Mouse (Mus musculus): ENCODE measurements around the gene Cd36. TPM values are rescaled to one million over a fixed set of nuclear protein-coding genes. Genes with fewer than 3 reads are reported as not detected.

Gene Cd36
- total and polyA plus RNA-seq, 3 experiments: 0.27 to 19.6 TPM; not detected in 1

DNA sequence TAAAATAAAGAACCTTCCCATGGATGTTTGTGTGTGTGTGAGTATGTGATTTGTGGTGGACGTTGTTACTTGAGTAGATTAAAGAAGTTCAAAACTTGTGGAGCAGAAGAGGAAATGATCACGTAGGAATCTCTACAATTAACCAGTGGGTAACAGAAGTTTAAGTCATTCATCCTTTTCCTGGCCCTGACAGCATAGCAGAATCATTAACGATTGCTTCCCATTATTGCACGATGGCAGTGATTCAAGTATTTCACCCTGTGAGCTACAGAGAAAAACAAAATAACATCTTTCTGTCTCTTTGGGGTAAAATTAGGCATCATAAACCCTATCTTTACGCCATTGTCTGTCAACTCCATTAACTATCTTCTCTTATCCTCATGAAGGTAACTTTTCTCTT is 45.3 kb downstream of the Cd36 start:
- Histone ChIP-seq H3K4me3 (ENCODE audit: low read depth, low read length) (no peak overlapping the region), H3K9me3 (replicated peaks) (no peaks in the 10 kb centered on the region), H3K4me1 (ENCODE audit: insufficient read depth, low read depth, low read length) (peaks cover 6% of the 10 kb centered on the region), H3K36me3 (replicated peaks) (no peaks in the 10 kb centered on the region), H3K27me3 (ENCODE audit: insufficient read depth, low read length) (no peaks in the 10 kb centered on the region)
- ATAC-seq (ENCODE audit: extremely low read depth, insufficient number of reproducible peaks, low FRiP score, poor library complexity, severe bottlenecking): no peak
- no peak for DNase-seq (ENCODE audit: low spot score)
- TF ChIP-seq GATA1 (IDR thresholded peaks at IDR 0.05; ENCODE audit: borderline replicate concordance, low read length): no peak
- TF ChIP-seq POLR2AphosphoS5 (IDR thresholded peaks at IDR 0.05; ENCODE audit: insufficient replicate concordance, low read depth, low read length): no peak
- TF ChIP-seq CTCF (IDR thresholded peaks at IDR 0.05; ENCODE audit: low read depth, low read length): no peak
- TF ChIP-seq GATA2 (IDR thresholded peaks at IDR 0.05; ENCODE audit: borderline replicate concordance, low read depth, low read length): no peak
- TF ChIP-seq TAL1 (conservative IDR thresholded peaks at IDR 0.05; ENCODE audit: low read depth, low read length): no peak

DNA sequence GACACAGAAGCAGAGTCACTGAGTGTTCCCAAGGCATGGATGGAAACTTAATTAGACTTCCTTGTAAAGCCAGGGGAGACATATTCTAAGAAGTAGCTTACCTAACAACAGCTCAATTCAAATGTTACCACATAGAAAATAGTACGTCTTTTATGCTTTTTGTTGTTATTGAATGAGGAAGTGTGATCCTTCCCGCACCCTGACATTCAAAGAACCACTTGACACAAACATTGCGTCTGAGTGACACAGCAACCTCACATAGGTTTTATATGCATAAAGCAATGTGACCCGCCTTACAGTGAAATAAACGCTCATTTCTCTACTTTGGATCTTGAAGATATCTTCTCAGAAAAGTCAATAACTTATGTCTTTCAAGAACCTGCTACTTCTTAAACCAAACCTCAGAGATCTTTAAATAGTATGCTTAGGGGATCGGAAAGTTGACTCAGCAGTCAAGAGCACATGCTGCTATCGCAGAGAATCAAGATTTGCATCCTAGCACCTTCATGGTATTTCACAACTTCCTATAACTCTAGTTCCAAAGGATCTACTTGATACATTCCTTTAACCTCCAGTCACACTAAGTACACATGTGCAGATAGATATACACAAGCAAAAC is 46.4 kb downstream of the Cd36 start:
- Histone ChIP-seq H3K4me3 (ENCODE audit: low read depth, low read length) (no peak overlapping the region), H3K9me3 (replicated peaks) (no peaks in the 10 kb centered on the region), H3K36me3 (replicated peaks) (no peaks in the 10 kb centered on the region), H3K27me3 (ENCODE audit: insufficient read depth, low read length) (no peaks in the 10 kb centered on the region), H3K4me1 (ENCODE audit: insufficient read depth, low read depth, low read length) (peaks cover 6% of the 10 kb centered on the region)
- ATAC-seq (ENCODE audit: extremely low read depth, insufficient number of reproducible peaks, low FRiP score, poor library complexity, severe bottlenecking) (no peak), DNase-seq (ENCODE audit: low spot score) (no peak)
- no peak for TF ChIP-seq GATA1 (IDR thresholded peaks at IDR 0.05; ENCODE audit: borderline replicate concordance, low read length)

DNA sequence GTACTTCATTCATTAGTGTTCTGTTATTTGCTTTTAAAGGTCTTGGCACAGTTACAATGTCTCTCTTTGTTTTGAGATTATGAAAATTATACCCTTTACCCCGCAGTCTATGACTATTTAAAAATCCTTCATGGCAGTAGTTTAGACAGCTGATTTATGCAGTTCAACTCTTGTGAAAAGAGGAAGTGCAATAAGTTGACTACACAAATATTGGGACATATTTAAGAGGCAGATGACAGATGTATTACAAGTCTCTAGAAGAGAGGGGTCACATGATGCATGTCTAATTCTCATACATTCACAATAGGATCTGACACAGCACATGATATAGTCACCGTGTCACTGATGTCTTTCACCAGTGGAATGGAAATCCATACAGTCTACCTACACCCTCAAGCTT is 49.1 kb downstream of the Cd36 start:
- H3K36me3 ChIP-seq (replicated peaks): no peaks in the 10 kb centered on the region
- DNase-seq (ENCODE audit: low spot score) (no peak), ATAC-seq (ENCODE audit: extremely low read depth, insufficient number of reproducible peaks, low FRiP score, poor library complexity, severe bottlenecking) (no peak)
- TF ChIP-seq CTCF (IDR thresholded peaks at IDR 0.05; ENCODE audit: low read depth, low read length): no peak
- TF ChIP-seq POLR2AphosphoS5 (IDR thresholded peaks at IDR 0.05; ENCODE audit: insufficient replicate concordance, low read depth, low read length): no peak
- TF ChIP-seq GATA2 (IDR thresholded peaks at IDR 0.05; ENCODE audit: borderline replicate concordance, low read depth, low read length): no peak
- TF ChIP-seq GATA1 (IDR thresholded peaks at IDR 0.05; ENCODE audit: borderline replicate concordance, low read length): no peak
- TF ChIP-seq TAL1 (conservative IDR thresholded peaks at IDR 0.05; ENCODE audit: low read depth, low read length): no peak
- H3K4me1 ChIP-seq (ENCODE audit: insufficient read depth, low read depth, low read length): peaks cover 2% of the 10 kb centered on the region; the same call in 1 of the 2 replicates
- no peaks in the 10 kb centered on the region for H3K27me3 ChIP-seq (ENCODE audit: insufficient read depth, low read length)
- H3K9me3 ChIP-seq (replicated peaks): no peaks in the 10 kb centered on the region
- H3K4me3 ChIP-seq (ENCODE audit: low read depth, low read length): no peak overlapping the region

DNA sequence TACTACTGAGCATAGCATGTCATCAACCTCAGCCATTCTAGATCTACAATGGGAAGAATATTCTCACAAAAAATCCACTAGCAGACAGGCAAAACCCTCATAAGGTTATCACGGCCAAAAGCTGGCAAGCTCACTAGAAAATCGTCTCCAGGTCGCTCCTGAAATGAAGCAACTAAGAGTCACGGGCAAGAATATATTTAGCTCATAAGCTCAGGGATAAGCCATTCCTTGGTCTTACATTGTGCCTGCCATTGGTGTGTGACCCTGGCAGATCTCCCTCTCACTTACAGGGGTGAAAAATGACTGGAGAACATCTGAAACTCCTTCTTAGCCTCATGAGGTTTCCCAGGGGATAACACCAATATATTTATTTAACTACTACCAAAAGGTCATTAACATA is 52.2 kb downstream of the Cd36 start:
- Histone ChIP-seq H3K4me1 (ENCODE audit: insufficient read depth, low read depth, low read length) (peaks cover 2% of the 10 kb centered on the region; the same call in 1 of the 2 replicates), H3K9me3 (replicated peaks) (no peaks in the 10 kb centered on the region), H3K4me3 (ENCODE audit: low read depth, low read length) (no peak overlapping the region), H3K36me3 (replicated peaks) (no peaks in the 10 kb centered on the region), H3K27me3 (ENCODE audit: insufficient read depth, low read length) (no peaks in the 10 kb centered on the region)
- TF ChIP-seq TAL1 (conservative IDR thresholded peaks at IDR 0.05; ENCODE audit: low read depth, low read length) (no peak), CTCF (IDR thresholded peaks at IDR 0.05; ENCODE audit: low read depth, low read length) (no peak), GATA2 (IDR thresholded peaks at IDR 0.05; ENCODE audit: borderline replicate concordance, low read depth, low read length) (no peak), GATA1 (IDR thresholded peaks at IDR 0.05; ENCODE audit: borderline replicate concordance, low read length) (no peak), POLR2AphosphoS5 (IDR thresholded peaks at IDR 0.05; ENCODE audit: insufficient replicate concordance, low read depth, low read length) (no peak)
- DNase-seq (ENCODE audit: low spot score): no peak
- ATAC-seq (ENCODE audit: extremely low read depth, insufficient number of reproducible peaks, low FRiP score, poor library complexity, severe bottlenecking): no peak

DNA sequence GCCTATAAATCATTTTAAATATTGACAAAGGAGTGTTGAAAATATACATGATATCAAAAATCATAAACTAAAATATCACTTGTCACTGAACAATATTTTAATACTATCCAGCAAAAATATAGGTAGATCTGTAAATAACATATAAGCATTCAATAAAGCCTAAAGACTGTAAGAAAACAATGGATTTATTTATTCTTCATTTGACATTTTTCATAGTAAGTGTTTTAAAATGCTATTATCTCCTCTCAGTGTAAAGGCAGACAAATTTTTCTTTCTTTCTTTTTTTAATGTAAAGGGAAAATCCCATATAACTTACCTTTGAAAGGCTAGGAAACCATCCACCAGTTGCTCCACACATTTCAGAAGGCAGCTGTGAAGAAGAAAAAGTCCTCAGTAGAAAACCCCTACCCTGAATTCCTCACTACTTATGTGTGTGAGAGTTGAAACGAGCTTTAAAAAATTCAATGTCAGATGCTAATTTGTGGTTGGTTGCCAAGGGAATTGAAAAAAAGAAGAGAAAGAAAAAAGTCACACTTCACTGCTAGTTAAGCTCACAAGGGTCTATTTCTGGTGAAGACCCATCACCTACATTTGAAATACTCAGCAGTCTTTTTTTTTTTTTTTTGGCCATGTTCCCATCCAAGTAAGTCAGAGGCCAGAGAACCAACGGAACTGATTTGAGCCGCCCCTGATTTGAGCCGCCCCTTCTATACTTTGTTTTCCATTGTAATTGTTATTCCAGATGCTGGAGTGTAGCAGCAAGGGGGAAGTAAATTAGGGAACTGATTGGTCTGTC is 53.1 kb downstream of the Cd36 start:
- Histone ChIP-seq H3K4me1 (ENCODE audit: insufficient read depth, low read depth, low read length) (peaks cover 4% of the 10 kb centered on the region; the same call in 1 of the 2 replicates), H3K27me3 (ENCODE audit: insufficient read depth, low read length) (no peaks in the 10 kb centered on the region), H3K4me3 (ENCODE audit: low read depth, low read length) (no peak overlapping the region), H3K36me3 (replicated peaks) (no peaks in the 10 kb centered on the region), H3K9me3 (replicated peaks) (no peaks in the 10 kb centered on the region)
- TF ChIP-seq GATA1 (IDR thresholded peaks at IDR 0.05; ENCODE audit: borderline replicate concordance, low read length): no peak
- TF ChIP-seq POLR2AphosphoS5 (IDR thresholded peaks at IDR 0.05; ENCODE audit: insufficient replicate concordance, low read depth, low read length): no peak
- TF ChIP-seq GATA2 (IDR thresholded peaks at IDR 0.05; ENCODE audit: borderline replicate concordance, low read depth, low read length): no peak
- no peak for TF ChIP-seq TAL1 (conservative IDR thresholded peaks at IDR 0.05; ENCODE audit: low read depth, low read length)
- TF ChIP-seq CTCF (IDR thresholded peaks at IDR 0.05; ENCODE audit: low read depth, low read length): no peak
- DNase-seq (ENCODE audit: low spot score): no peak
- no peak for ATAC-seq (ENCODE audit: extremely low read depth, insufficient number of reproducible peaks, low FRiP score, poor library complexity, severe bottlenecking)

DNA sequence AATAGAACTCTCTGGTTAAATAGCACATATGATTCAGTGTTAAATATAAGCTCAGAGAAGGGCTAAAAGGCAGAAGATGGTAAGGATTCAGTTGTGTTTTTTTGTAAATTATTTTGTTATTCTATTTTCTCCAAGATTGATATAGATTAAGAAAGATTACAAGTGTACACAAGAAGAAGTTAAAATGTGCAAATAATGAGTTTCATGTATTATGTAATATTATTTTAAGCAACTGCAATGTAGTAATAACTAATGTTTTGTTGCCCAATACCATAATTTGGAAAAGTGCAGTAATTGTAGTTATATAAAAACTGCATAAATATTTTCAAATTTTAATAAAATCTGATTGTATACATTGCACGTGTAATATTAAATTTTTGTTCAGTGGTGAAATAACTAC is 54.8 kb downstream of the Cd36 start:
- no peak for ATAC-seq (ENCODE audit: extremely low read depth, insufficient number of reproducible peaks, low FRiP score, poor library complexity, severe bottlenecking)
- DNase-seq (ENCODE audit: low spot score): no peak
- H3K4me1 ChIP-seq (ENCODE audit: insufficient read depth, low read depth, low read length): peaks cover 16% of the 10 kb centered on the region
- TF ChIP-seq TAL1 (conservative IDR thresholded peaks at IDR 0.05; ENCODE audit: low read depth, low read length) (no peak), POLR2AphosphoS5 (IDR thresholded peaks at IDR 0.05; ENCODE audit: insufficient replicate concordance, low read depth, low read length) (no peak)
- H3K9me3 ChIP-seq (replicated peaks): no peaks in the 10 kb centered on the region
- no peaks in the 10 kb centered on the region for H3K27me3 ChIP-seq (ENCODE audit: insufficient read depth, low read length)
- H3K36me3 ChIP-seq (replicated peaks): no peaks in the 10 kb centered on the region
- no peak overlapping the region for H3K4me3 ChIP-seq (ENCODE audit: low read depth, low read length)
